Mouse (Mus musculus): Measurements from ENCODE around the gene 4833423E24Rik. TPM values are rescaled to one million over a fixed set of nuclear protein-coding genes. Genes with fewer than 3 reads are reported as not detected.
A peak's percentile ranks its signal among the peaks of the same experiment; 100 is the strongest.

4833423E24Rik gene
- not detected for total RNA-seq (2021)
- long read RNA-seq, experiment 1 = 0 reads
- long read RNA-seq, experiment 2 = 0 reads

DNA sequence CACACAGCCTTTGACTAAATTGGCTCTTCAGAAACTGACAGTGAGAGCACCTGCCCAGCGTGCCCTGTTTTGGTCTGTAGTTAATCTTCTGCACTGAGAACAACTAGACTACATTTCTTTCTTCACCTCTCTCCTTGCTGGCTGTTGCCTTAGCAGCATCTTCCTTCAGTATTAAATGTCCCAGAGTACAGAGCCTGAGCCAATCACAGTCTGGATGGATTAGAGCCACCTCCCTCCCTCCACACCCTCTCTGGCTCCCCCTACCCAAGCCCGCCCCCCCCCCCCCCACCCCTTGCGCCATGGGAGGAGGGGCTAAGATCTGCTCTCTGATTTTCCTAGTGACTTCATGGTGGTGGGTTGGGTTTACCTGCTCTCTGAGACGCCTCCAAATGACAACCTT is at the start of gene 4833423E24Rik:
4833423E24Rik (minus strand) TSS at position 146 of the 400 bp plus-strand sequence.
- intact Hi-C loops (cut with DNase I) = no loop called here
- no peak for DNase-seq

DNA sequence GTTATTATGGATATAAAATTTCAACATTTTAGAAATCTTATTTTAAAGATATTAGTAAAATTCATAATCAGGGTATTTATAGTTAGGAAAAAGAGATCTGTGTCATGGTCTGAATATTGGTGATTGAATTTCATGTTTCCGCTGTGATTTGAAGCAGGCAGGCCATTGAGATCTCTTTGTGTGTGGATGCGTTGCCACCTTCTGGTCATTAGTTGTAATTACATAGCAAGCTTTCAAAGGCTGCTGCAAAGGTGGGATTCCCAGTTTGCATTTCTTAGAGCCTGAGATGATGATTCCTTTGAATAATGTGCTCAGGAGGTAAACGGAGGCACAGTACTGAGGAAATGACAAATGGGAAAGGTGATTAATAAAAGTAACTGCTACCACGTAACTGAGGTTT is 42.4 kb upstream of the 4833423E24Rik start:
- peak; percentile 7 to 39 for DNase-seq
- intact Hi-C loops (cut with DNase I) = loop anchor here (1.0 to 2.0 kb wide), 3 partner anchors 314 to 538 kb away; no protein-coding TSS in a partner anchor

DNA sequence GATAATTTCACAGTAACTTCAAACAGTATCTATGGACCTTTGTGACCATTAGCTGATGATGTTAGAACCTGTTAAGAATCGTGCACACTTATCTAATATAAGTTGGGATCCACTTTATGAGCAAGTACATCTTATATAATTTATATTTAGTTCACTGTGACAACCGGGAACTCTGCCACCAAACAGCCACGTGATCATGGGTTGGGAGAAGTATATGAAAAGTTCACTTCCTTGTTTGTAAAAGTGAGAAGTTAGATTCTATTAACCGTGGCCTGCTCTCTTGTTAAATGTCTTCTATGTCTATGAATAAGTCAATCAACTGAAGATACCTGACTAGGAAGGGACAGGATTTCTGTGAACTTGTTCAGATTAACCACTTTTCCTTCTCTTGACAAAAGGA is 41.4 kb upstream of the 4833423E24Rik start:
- intact Hi-C loops (cut with DNase I) = loop anchor here (2.0 kb wide), 2 partner anchors 313 to 537 kb away; no protein-coding TSS in a partner anchor
- no peak for DNase-seq

DNA sequence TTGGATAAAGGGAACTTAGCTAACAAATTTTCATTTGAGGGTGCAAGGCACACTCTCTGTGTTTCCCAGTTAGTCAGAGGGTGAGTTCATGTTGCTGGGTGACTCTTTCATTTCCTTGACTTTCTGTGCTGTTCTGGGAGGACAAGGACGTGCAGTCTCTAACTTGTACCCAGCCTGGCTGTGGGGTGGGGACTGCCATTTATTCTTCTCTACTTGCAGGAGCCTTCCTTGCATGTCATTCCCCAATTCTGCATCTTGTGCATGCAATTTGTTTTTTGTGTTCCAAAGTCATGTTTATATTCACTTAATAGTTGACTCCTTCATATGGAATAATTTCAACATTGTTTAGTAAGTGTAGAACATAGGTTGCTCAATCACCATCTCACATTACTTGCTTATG is 36.0 kb upstream of the 4833423E24Rik start:
- DNase-seq = no peak
- intact Hi-C loops (cut with DNase I) = no loop called here

DNA sequence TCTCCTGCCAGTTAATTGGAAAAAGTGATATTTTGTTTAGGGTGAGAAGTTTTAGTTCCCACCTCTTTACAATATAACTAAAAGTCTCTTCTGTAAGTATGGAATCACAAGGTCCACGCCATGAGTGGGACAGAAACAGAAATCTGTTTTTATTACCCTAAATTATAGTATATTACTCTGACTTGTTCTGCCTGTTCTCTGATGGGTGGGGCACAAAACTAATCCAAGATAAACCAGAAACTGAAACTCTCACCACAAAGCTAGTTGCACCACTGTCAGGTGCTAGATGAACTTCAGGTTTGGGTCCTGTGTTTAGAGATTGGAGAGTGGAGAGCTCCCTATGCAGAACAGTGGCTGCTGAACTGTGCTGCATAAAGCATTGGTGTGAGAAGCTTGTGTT is 15.1 kb upstream of the 4833423E24Rik start:
- no peak for DNase-seq
- intact Hi-C loops (cut with DNase I) = no loop called here

DNA sequence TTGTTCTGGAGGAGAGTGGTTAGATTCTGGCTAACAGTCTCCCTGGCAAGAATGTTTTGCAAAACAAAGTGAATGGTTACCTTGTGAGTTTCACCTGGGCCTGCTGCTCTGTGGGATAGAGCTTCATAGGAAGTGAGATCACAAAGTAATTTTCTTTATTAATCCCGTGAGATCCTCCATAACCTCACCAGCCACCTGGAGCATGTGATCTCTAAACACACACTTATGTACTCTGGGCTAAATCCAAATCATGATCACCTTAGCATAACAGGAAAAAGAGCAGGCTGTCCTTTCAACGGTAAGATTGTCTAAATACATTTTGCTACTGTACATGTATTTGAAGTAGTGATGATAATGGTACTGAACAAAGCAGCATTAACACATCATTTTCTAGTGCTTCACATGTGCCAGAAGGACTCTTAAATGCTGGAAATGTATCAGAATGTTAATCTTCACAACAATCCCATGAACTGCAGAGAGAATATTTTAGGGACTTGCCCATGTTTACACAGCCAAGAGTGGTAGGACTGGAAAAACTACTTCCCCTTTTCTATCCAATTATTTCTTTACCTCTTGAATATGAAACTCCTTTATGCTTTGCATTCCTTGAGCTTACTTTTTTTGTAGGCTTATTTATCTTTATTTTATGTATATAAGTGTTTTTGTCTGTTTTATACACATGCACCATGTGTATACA is 13.4 kb upstream of the 4833423E24Rik start:
- intact Hi-C loops (cut with DNase I) = no loop called here
- no peak for DNase-seq

DNA sequence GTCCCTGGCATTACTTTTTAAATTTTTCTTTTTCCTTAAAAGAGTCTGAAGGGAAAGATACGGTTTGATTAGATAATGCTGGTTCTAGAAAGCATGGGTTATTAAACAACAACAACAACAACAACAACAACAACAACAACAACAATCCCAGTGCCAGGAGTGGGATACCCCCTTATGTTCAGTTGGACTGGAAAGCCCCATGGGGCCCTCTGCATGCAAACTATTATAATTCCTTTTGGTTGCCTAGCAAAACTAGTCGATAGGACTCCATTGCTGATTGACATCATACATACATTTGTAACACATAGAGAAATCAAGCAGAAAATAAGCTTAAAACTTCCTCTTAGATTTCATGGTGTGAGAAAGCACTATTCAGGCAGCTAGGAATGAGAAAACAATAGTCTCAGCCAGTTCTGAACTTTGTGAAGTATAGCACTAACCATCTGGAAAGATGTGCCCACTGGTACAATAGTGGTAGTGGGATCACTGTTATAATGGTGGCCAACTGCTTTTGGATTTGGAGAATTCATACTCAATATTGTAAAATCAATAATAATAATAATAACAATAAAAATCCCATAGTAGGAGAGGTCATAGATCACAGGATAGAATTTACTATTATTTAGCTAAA is 4.2 kb upstream of the 4833423E24Rik start:
- intact Hi-C loops (cut with DNase I) = no loop called here
- DNase-seq = no peak

DNA sequence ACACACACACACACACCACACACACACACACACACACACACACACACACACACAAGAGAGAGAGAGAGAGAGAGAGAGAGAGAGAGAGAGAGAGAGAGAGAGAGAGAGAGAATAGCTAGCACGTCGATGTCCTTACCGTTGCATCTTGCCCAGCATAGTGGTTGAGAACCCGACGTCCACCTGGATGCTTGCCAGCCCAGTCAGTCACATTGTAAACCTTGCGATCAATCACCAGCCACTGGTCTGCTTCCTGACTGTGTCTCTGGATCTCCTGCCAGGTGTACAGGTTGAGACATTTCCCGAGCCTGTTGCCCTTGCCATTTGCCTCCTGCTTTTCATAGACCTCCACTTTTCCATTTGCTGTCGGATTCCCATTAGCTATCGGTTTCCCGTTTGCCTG is 532 bp downstream of the 4833423E24Rik start:
- intact Hi-C loops (cut with DNase I) = no loop called here
- DNase-seq = no peak

DNA sequence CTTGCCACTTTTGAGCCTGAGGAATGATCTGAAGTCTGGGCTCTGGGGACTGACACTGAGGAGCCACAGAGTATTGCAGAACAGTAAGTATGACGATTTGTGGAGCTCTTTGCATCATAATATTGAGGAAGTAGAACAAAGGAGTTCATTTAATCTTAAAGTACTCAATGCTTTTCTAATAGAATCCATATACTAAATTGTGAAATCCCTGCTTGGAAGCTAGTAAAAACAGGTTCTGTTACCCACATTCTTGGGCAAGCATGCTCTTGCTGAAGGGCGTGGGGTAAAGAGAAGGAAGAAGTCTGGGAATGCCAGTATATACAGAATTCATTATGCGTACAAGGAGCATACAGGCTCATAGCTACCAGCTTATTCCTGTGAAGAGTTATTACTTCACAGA is 8.4 kb downstream of the 4833423E24Rik start:
- intact Hi-C loops (cut with DNase I) = no loop called here
- no peak for DNase-seq

DNA sequence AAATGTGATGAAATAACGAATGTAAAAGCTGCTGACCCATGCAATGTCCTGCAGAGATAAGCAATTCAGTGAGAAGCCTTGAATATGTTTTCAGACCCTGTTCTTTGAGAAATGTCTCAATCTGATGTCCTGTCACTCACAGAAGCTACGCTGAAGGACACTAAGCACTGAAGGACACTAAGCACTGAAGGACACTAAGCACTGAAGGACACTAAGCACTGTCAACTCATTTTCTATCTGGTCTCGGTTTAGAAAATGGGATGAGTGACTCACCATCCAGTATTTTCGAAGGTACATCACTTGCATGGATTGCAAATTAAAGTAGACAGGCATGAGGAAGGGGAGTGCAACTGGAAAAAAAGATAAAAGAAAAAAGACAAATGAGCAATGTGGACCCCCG is 28.4 kb downstream of the 4833423E24Rik start:
- no peak for DNase-seq
- intact Hi-C loops (cut with DNase I) = no loop called here

DNA sequence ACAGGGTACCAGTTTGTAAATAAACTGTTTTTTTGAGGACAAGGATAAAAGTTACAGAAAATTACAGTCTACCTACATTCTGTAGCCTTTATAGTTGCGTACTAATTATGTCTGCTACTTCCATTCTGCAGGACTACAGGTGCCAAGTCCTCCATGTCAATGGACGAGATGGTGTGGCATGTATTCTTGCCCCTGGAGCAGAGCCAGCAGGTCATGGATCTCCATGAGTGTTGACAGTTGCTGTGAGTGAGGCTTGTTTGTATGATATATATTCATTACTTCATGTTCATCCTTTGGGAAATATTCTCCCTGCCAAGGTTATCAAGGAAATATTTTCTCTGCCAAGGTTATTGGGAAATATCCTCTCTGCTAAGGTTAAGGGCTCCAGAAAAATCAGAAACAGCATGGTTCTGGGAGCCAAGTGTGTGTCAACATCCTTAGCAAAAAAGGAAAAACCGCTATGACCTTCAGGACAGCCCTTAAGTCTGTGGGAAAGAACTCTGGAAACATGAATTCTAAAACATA is 52.0 kb downstream of the 4833423E24Rik start:
- intact Hi-C loops (cut with DNase I) = no loop called here
- peak; percentile 3 for DNase-seq

DNA sequence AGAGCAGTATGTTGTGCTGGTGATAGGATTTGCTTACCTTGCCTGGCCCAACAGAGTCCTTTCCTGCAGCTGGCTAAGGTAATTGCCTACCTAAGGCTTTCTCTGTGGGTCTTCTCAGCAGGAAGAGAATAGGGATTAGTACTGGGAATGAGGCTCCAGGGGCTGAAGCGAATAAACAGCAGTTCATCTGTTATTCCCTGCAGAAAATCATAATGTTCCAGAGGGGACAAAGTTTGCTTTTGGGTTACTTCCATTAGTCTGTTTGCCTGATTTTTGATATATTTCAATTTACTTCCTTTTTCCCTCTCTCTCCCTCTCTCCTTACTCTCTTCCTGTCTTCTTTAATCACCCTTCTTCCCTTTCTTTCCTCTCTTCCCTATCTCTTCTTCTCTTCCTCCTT is 75.3 kb downstream of the 4833423E24Rik start, which contains the start of gene Olfr995:
Olfr995 (minus strand) TSS at position 101 of the 400 bp plus-strand sequence.
- intact Hi-C loops (cut with DNase I) = no loop called here
- no peak for DNase-seq

DNA sequence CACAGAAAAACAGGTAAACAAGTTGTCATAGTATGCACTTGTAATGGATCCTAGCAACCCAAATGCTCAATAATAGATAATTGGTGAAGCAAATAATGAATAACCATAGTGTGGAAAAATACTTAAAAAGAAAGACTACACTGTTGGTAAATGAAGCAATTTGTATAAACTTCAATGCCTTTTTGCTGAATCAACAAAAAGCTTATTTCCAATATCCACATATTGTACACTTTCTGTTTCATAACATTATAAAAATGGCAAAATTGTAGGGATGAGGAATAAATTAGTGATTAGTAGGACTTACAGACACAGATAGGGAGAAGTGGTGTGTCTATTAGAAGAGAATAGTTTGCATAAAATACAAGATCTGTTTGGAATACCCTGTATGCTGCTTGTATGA is 76.3 kb downstream of the 4833423E24Rik start:
- DNase-seq = no peak

DNA sequence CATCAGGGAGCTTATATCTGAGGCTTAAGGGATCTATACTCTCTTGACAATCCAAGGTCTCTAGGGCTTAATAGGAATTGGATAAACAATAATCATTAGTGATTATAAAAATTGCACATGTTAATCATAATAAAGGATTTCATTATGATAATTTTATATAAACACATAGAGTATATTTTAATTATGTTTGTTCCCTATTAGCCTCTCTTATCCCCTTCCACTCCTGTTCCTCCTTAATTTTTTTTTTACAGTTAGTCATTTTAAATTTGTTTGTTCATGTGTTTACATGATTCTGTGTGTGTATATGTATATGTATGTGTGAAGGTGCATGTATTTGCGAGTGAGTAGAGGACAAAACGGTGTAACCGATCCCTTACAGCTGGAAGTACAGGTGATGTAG is 82.5 kb downstream of the 4833423E24Rik start, which contains the start of gene Olfr994:
Olfr994 (minus strand) TSS at position 101 of the 400 bp plus-strand sequence.
- intact Hi-C loops (cut with DNase I) = no loop called here
- no peak for DNase-seq

More for the DNA sequence above, 76.3 kb downstream of the 4833423E24Rik start:
- intact Hi-C loops (cut with DNase I) = no loop called here

Other genes starting within 250 kb of the 4833423E24Rik start
- gene Olfr987, start 179.7 kb downstream of the 4833423E24Rik start, total RNA-seq (2021) = not detected
- gene Olfr988, start 155.8 kb downstream of the 4833423E24Rik start, total RNA-seq (2021) = not detected
- not detected for gene Olfr992, start 109.6 kb downstream of the 4833423E24Rik start, total RNA-seq (2021)
- gene Olfr993, start 104.1 kb downstream of the 4833423E24Rik start, total RNA-seq (2021) = not detected
- not detected for gene Olfr994, start 82.6 kb downstream of the 4833423E24Rik start, total RNA-seq (2021)
- not detected for gene Olfr995, start 75.4 kb downstream of the 4833423E24Rik start, total RNA-seq (2021)
- gene Olfr996, start 60.2 kb upstream of the 4833423E24Rik start, total RNA-seq (2021) = not detected
- gene Olfr998, start 69.9 kb upstream of the 4833423E24Rik start, total RNA-seq (2021) = not detected
- gene Olfr1000, start 92.9 kb upstream of the 4833423E24Rik start, total RNA-seq (2021) = not detected
- not detected for gene Olfr1002, start 131.7 kb upstream of the 4833423E24Rik start, total RNA-seq (2021)
- gene Olfr154, start 145.4 kb upstream of the 4833423E24Rik start, total RNA-seq (2021) = not detected
- not detected for gene Olfr1006, start 159.7 kb upstream of the 4833423E24Rik start, total RNA-seq (2021)
- gene Olfr1008, start 170.4 kb upstream of the 4833423E24Rik start, total RNA-seq (2021) = not detected
- not detected for gene Olfr1009, start 196.4 kb upstream of the 4833423E24Rik start, total RNA-seq (2021)
- gene Olfr1012, start 243.7 kb upstream of the 4833423E24Rik start, total RNA-seq (2021) = not detected
- gene Olfr1013, start 248.1 kb upstream of the 4833423E24Rik start, total RNA-seq (2021) = not detected